Mouse (Mus musculus) thymus, adult 2 months (tissue): ENCODE data around the gene Gm17657.

Experiments
- CTCF ChIP-seq: fragments of 200-500 bp; IDR thresholded peaks from 2 replicates; pipeline ENCODE4 v1.5.1; 2012; ENCODE audit warnings: mild to moderate bottlenecking, control low read depth, low read length, moderate library complexity, borderline replicate concordance; ENCODE audit not compliant: control insufficient read depth, poor library complexity, insufficient read depth; ENCODE audit errors: extremely low read depth
- POLR2A ChIP-seq: fragments of 200-500 bp; IDR thresholded peaks from 2 replicates; pipeline ENCODE4 v1.6.1; 2012; ENCODE audit warnings: mild to moderate bottlenecking, low read length, control low read depth, moderate library complexity; ENCODE audit not compliant: control insufficient read depth, poor library complexity, insufficient read depth; ENCODE audit errors: extremely low read depth

- no peak for TF ChIP-seq CTCF
- no peak for TF ChIP-seq POLR2A
These were observed 74.3 kb downstream of the Gm17657 start for GRCm38 (mm10) chr17:29475142-29475541.
